In the genomic region with DNA sequence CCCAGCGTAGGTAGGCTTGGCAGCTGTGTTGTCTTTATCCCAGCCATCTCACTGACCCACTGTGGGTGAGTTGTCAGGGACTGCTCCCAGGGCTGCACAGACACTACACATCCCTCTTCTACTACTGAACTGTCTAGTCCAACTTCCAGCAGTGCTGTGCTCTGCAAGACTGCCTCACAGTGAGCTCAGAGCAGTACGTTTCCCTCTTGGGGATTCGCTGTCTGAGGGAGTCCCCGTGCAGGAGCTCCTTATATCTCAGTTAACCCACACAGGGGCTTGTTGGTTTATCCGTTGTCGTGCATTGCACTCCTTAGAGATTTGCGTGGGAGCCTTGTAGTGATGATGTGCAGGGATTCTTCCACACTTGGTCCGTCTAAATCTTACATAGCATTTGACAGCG, we compare ENCODE assay signal across 19 mouse cellular contexts.
DNase-seq lines count a peak whose midpoint lies in the region; ATAC-seq lines count a peak whose summit lies in the region.
"Had no signal": no experiment of that assay in that cellular context is flagged by ENCODE, and none has a peak within 500 bp of the region (broad histone marks: within the 10 kb centered on the region; RNA-seq: fewer than 3 reads in every experiment).

No protein-coding gene starts in this region.

- H3K36me3 ChIP-seq in forebrain, embryonic 13.5 days (ENCODE audit: poor library complexity, severe bottlenecking): no peaks in the 10 kb centered on the region
- no peaks in the 10 kb centered on the region for H3K36me3 ChIP-seq in forebrain, embryonic 11.5 days (ENCODE audit: control insufficient read depth, insufficient read depth, low read length)
- peaks cover 23% of the 10 kb centered on the region for H3K36me3 ChIP-seq in megakaryocyte, embryonic 14.5 days (replicated peaks; ENCODE audit: low read length)
- H3K36me3 ChIP-seq in embryonic facial prominence, embryonic 13.5 days: no peaks in the 10 kb centered on the region
- H3K36me3 ChIP-seq in midbrain, embryonic 11.5 days (ENCODE audit: control insufficient read depth, insufficient read depth, low read length): no peaks in the 10 kb centered on the region
- H3K36me3 ChIP-seq: hindbrain, embryonic 12.5 days; hindbrain, embryonic 15.5 days had no signal

- no peak overlapping the region for H3K4me3 ChIP-seq in forebrain, embryonic 13.5 days
- no peak overlapping the region for H3K4me3 ChIP-seq in forebrain, embryonic 11.5 days (ENCODE audit: low read depth, low read length)
- H3K4me3 ChIP-seq in megakaryocyte, embryonic 14.5 days (replicated peaks): peak overlapping the region; percentile 5
- no peak overlapping the region for H3K4me3 ChIP-seq in embryonic facial prominence, embryonic 13.5 days
- no peak overlapping the region for H3K4me3 ChIP-seq in midbrain, embryonic 11.5 days (ENCODE audit: low read depth, low read length)
- H3K4me3 ChIP-seq: erythroblast, embryonic 14.5 days; heart, adult 2 months; hindbrain, embryonic 12.5 days; hindbrain, embryonic 15.5 days had no signal

- WGBS in forebrain, embryonic 13.5 days: 86% methylated on average over 9 of the region's 9 CpGs
- WGBS in forebrain, embryonic 11.5 days: 92% methylated on average over 9 of the region's 9 CpGs
- 87% methylated on average over 9 of the region's 9 CpGs for WGBS in embryonic facial prominence, embryonic 13.5 days
- 84% methylated on average over 9 of the region's 9 CpGs for WGBS in midbrain, embryonic 11.5 days

- peaks cover 94% of the 10 kb centered on the region for H3K4me1 ChIP-seq in forebrain, embryonic 13.5 days
- H3K4me1 ChIP-seq in forebrain, embryonic 11.5 days (replicated peaks; ENCODE audit: control insufficient read depth, insufficient read depth, low read length): peaks cover 18% of the 10 kb centered on the region
- H3K4me1 ChIP-seq in megakaryocyte, embryonic 14.5 days: peaks cover 88% of the 10 kb centered on the region
- H3K4me1 ChIP-seq in embryonic facial prominence, embryonic 13.5 days: peaks cover 85% of the 10 kb centered on the region
- peaks cover 31% of the 10 kb centered on the region for H3K4me1 ChIP-seq in midbrain, embryonic 11.5 days (ENCODE audit: control insufficient read depth, insufficient read depth, low read length)

- H3K27me3 ChIP-seq in forebrain, embryonic 13.5 days: no peaks in the 10 kb centered on the region
- H3K27me3 ChIP-seq in forebrain, embryonic 11.5 days (ENCODE audit: control insufficient read depth, insufficient read depth, low read length): no peaks in the 10 kb centered on the region
- no peaks in the 10 kb centered on the region for H3K27me3 ChIP-seq in megakaryocyte, embryonic 14.5 days (replicated peaks)
- no peaks in the 10 kb centered on the region for H3K27me3 ChIP-seq in embryonic facial prominence, embryonic 13.5 days
- no peaks in the 10 kb centered on the region for H3K27me3 ChIP-seq in midbrain, embryonic 11.5 days (ENCODE audit: control insufficient read depth, insufficient read depth, low read length)
- H3K27me3 ChIP-seq: hindbrain, embryonic 12.5 days; hindbrain, embryonic 15.5 days had no signal

- H3K27ac ChIP-seq in forebrain, embryonic 13.5 days: 0 out of 2 replicates have a peak overlapping the region, but pooled peaks have one; percentile 83
- no peak overlapping the region for H3K27ac ChIP-seq in forebrain, embryonic 11.5 days (ENCODE audit: low read depth, low read length)
- H3K27ac ChIP-seq in embryonic facial prominence, embryonic 13.5 days: peak overlapping the region; percentile 5; the same call in 1 of the 2 replicates
- H3K27ac ChIP-seq in midbrain, embryonic 11.5 days (ENCODE audit: low read depth, low read length): no peak overlapping the region
- H3K27ac ChIP-seq: heart, adult 2 months; hindbrain, embryonic 12.5 days had no signal

- no peak overlapping the region for H3K4me2 ChIP-seq in forebrain, embryonic 13.5 days
- no peak overlapping the region for H3K4me2 ChIP-seq in forebrain, embryonic 11.5 days (ENCODE audit: low read depth, low read length, severe bottlenecking)
- H3K4me2 ChIP-seq in embryonic facial prominence, embryonic 13.5 days: 0 out of 2 replicates have a peak overlapping the region, but pooled peaks have one; percentile 3
- H3K4me2 ChIP-seq in midbrain, embryonic 11.5 days: no peak overlapping the region
- H3K4me2 ChIP-seq: heart, embryonic 11.5 days; hindbrain, embryonic 12.5 days; hindbrain, embryonic 15.5 days had no signal

- DNase-seq in forebrain, embryonic 11.5 days (ENCODE audit: low spot score): no peak
- DNase-seq in midbrain, embryonic 11.5 days (ENCODE audit: low spot score, missing footprints): no peak
- DNase-seq: adrenal gland, postnatal 10 days; adrenal gland, postnatal 36 days; cerebellum, adult 18-20 months; cerebellum, adult 9-10 months; cerebellum, postnatal 14 days; gastrocnemius, postnatal 25 days; heart, adult 2 months; kidney, adult 2 months had no signal

- H3K9me3 ChIP-seq in forebrain, embryonic 13.5 days (replicated peaks): no peaks in the 10 kb centered on the region
- no peaks in the 10 kb centered on the region for H3K9me3 ChIP-seq in forebrain, embryonic 11.5 days (ENCODE audit: control insufficient read depth, low read length)
- no peaks in the 10 kb centered on the region for H3K9me3 ChIP-seq in megakaryocyte, embryonic 14.5 days
- no peaks in the 10 kb centered on the region for H3K9me3 ChIP-seq in embryonic facial prominence, embryonic 13.5 days
- H3K9me3 ChIP-seq in midbrain, embryonic 11.5 days (ENCODE audit: control insufficient read depth, low read length): no peaks in the 10 kb centered on the region
- H3K9me3 ChIP-seq: hindbrain, embryonic 12.5 days; hindbrain, embryonic 15.5 days had no signal

- no peak overlapping the region for H3K9ac ChIP-seq in forebrain, embryonic 13.5 days
- H3K9ac ChIP-seq in forebrain, embryonic 11.5 days (ENCODE audit: low read length): no peak overlapping the region
- H3K9ac ChIP-seq in embryonic facial prominence, embryonic 13.5 days: no peak overlapping the region
- no peak overlapping the region for H3K9ac ChIP-seq in midbrain, embryonic 11.5 days (ENCODE audit: low read length)
- H3K9ac ChIP-seq: hindbrain, embryonic 12.5 days; hindbrain, embryonic 15.5 days had no signal

- no peak for ATAC-seq in forebrain, embryonic 13.5 days
- no peak for ATAC-seq in forebrain, embryonic 11.5 days (replicated peaks; ENCODE audit: low FRiP score)
- no peak for ATAC-seq in megakaryocyte, adult 5-6 weeks (ENCODE audit: poor library complexity, severe bottlenecking)
- ATAC-seq in embryonic facial prominence, embryonic 13.5 days (ENCODE audit: insufficient number of reproducible peaks, insufficient read depth, low FRiP score, low TSS enrichment, low read depth): no peak
- ATAC-seq in midbrain, embryonic 11.5 days (ENCODE audit: low FRiP score): no peak
- ATAC-seq: CD4-positive, CD25-positive, alpha-beta regulatory T cell, adult 4 months had no signal

Comparison
In these comparisons a context has a peak if more than half of its experiments do, and no peak if none do; other contexts are left out.
1. H3K27ac ChIP-seq: peak in forebrain, embryonic 13.5 days (single experiment) and embryonic facial prominence, embryonic 13.5 days (single experiment); none in forebrain, embryonic 11.5 days (single experiment) and midbrain, embryonic 11.5 days (single experiment).